Mouse (Mus musculus): ENCODE measurements around the gene Gng11. TPM values are rescaled to one million over a fixed set of nuclear protein-coding genes. Genes with fewer than 3 reads are reported as not detected.

Gene Gng11
- polyA plus RNA-seq (2015; fragmentation: Illumina TruSeq; extraction: RNeasy Lipid Tissue Mini Kit (QIAGEN cat#74804); ENCODE audit: insufficient read depth, low replicate concordance) = 72.2 TPM

GRCm38 (mm10) chr6:4003890-4004306 is at the start of gene Gng11:
Gene Gng11 (plus strand): TSS chr6:4003904.

DNA sequence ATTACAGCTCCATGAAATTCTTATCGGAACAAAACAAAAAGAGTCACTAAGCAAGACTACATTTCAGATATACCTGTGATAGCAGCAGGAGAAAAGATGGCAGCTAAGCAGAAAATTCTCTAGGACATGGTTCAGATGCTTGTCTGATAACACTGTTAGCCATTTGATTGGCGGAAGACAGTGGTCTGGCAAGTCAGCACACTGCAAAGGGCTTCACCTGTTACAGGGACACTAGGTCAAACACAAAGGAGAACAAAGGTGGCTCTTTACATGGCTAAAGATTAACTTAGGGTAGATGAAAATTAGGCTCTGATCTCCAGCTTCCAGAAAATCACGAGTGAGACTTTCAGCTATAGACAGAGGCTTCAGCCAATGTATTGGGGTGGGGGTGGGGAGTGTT is 15.0 kb upstream of the Gng11 start, which contains the start of gene Tfpi2:
TSS of gene Tfpi2 (minus strand) at position 170 of the 400 bp plus-strand sequence.

DNA sequence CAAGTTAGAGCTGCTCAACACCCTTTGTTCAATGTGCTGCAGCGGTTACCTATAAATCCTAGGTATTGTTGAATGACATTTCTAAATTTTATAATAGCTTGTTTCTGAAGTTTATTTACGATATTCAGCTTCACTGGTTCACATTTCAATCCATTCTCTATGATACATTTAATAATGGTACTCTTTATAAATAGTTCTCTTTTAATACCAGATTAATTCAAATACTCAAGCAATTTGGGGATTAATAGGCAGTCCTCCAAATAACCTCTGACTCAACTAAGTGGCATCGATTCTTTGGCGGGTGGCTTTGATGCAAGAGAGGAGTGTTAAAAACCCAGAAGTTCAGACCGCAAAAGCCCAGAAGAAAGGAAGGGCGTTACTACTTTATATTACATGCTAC is 10.2 kb upstream of the Gng11 start, which contains the start of gene Gngt1:
TSS of gene Gngt1 (plus strand) at position 301 of the 400 bp plus-strand sequence.

Other genes with a start within 250 kb of the Gng11 start
- not detected for gene Calcr, start 239.2 kb upstream of the Gng11 start, polyA plus RNA-seq (2015; fragmentation: Illumina TruSeq; extraction: RNeasy Lipid Tissue Mini Kit (QIAGEN cat#74804); ENCODE audit: insufficient read depth, low replicate concordance)
- gene Tfpi2, start 15.0 kb upstream of the Gng11 start, polyA plus RNA-seq (2015; fragmentation: Illumina TruSeq; extraction: RNeasy Lipid Tissue Mini Kit (QIAGEN cat#74804); ENCODE audit: insufficient read depth, low replicate concordance) = 2.0 TPM
- gene Gngt1, start 10.1 kb upstream of the Gng11 start, polyA plus RNA-seq (2015; fragmentation: Illumina TruSeq; extraction: RNeasy Lipid Tissue Mini Kit (QIAGEN cat#74804); ENCODE audit: insufficient read depth, low replicate concordance) = not detected
- gene Bet1, start 83.1 kb downstream of the Gng11 start, polyA plus RNA-seq (2015; fragmentation: Illumina TruSeq; extraction: RNeasy Lipid Tissue Mini Kit (QIAGEN cat#74804); ENCODE audit: insufficient read depth, low replicate concordance) = 51.1 TPM

Data from spleen, adult 10 weeks (tissue).